Mouse (Mus musculus): ENCODE results near the gene Tefm.
"Not testable (repeated sequence)": the region's sequence is repeated elsewhere in the genome, so short reads cannot be mapped to it uniquely, and the experiment has no call there.

Tefm gene

DNA sequence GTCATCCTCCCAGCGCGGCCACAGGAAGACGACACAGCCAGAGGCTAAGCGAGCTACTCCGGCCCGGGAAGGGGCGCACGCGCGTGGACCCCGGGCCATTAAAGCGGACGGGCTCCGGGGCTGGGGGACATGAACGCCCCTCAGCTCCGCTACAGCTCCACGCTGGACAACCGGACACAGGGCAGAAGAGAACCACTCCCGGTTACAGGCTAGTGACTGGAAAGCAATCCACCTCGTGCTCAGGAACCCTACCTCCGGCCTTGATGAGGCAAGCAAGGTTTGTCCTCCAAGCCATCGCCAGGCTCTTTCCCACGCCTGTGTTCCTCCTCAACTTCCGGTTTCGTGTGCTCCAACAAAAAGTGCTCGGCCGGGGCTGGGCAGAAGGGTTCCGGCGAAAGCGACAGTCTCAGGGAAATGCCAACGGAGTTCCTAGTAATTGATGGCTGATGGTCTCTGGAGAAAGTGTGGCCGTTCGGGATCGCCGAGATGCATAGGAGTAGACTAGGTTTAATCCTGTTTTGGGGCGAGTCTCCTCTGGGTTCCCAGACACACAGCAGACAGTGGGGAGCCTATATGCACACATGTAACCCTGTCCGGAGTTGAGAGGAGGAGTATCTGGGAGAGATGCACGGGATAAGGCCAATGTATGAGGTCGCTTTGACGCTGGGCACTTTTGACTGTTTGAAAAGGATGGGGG lies at the start of gene Tefm:
Gene Tefm (minus strand): TSS at position 351 of the 697 bp plus-strand sequence.
- peak; percentile 75 for DNase-seq (ENCODE audit: low spot score)

DNA sequence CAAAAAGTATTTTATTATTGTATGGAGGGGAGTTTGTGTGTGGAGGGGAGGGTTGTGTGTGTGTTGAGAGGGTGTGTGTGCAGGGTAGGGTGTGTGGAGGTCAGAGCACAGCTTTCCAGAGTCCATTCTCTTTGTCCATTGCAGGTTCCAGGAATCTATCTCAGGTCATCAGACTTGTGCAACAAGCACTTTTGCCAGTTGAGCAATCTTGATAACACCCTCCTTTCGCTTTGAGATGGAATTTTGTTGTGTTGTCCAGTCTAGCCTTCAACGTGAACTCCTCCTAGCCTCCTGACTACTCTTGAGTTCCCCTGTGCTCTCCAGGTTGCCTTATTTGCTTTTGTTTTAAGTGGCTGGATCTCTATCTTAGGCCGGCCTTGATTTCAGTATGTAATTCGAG lies 48.3 kb upstream of the Tefm start:
- DNase-seq (ENCODE audit: low spot score): no peak

DNA sequence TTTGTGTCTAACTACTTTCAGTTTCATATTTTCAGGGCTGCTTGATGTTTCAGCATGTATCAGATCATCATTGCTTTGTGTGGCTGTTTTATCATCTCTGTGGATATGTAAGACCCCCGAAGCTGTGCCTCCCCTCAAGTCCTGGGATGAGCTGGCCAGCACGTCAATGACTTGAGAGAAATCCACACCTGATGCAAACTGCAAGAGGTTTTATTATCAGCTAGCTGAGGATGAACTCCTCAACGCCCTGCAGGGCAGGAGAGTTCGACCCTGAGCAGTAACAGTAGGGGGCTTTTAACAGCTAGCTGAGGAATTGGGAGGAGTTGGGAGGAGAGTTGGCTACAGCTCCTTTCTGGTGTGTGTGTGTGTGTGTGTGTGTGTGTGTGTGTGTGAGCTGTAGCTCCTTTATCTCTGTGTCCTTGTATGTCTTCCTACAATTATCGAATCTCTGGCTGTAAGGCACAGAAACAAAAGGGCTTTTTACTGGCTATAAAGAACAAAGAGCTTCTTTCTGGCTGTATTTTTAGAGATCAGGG lies 43.5 kb upstream of the Tefm start:
- DNase-seq (ENCODE audit: low spot score): not testable (repeated sequence)

DNA sequence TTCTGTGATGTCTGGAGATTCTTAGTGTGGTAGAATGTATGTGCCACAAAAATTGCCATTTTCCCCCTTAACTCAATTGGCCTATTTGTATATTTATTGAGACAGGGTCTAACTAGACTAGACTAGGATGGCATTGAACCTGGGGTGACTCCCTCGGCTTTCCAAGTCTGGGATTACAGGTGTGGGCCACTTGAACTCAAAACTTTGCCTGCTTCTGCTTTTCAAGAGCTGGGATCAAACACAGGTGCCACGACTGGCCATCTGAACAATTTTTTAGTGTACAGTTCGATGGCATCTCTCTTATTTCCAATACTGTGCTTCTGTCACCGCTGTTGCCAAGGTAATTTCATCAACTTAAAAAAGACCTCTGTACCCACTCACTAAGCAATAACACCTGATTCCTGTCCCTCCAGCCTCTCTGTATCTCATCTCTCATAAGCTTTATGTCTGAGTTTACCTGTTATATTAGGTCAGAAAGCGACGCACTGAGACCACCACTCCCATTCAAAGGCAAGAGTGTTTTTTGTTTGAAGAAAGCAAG lies 42.6 kb upstream of the Tefm start:
- no peak for DNase-seq (ENCODE audit: low spot score)

DNA sequence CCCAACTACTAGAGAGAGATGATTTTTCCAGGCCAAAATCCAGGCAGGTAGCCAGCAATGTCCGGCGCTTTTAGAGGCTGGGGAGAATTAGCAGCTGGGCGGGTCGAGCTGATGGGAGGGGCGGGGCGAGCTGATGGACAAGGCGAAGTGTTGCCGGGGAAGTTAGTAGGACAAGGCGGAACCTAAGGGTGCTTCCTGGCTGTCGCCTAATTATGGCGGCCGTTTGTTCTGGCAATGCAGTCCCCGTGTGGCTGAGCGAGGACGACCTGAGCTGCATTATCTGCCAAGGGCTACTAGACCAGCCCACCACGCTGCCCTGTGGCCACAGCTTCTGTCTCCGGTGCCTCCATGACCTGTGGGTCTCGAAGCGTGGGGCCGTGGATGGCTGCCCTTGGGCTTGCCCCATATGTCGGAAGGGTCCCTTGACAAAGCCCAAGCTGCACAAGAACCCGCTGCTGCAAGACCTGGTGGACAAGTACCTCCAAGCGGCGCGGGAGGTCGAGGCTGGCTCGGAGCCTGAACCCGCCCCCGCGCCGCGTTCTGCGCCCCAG lies 41.8 kb upstream of the Tefm start, which contains the start of gene Rnf135:
Gene Rnf135 (plus strand): TSS at position 147 of the 551 bp plus-strand sequence.
- DNase-seq (ENCODE audit: low spot score): peak; percentile 92

DNA sequence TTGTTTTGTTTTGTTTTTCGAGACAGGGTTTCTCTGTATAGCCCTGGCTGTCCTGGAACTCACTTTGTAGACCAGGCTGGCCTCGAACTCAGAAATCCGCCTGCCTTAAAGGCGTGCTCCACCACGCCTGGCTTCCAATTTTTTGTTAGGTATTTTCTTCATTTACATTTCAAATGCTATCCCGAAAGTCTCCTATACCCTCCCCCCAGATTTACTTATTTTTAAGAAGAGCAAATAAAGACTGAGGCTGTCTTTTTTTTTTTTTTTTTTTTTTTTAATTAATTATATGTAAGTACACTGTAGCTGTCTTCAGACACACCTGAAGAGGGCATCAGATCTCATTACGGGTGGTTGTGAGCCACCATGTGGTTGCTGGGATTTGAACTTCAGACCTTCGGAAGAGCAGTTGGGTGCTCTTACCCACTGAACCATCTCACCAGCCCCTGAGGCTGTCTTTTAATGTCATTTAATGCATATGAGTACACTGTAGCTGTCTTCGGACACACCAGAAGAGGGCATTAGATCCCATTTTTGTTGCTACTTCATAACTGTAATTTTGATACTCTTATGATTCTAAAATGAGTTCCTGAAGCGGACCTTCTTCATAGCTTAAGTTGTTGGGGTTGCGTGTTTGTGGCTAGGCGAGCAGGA lies 41.2 kb upstream of the Tefm start:
- DNase-seq (ENCODE audit: low spot score): not testable (repeated sequence)

DNA sequence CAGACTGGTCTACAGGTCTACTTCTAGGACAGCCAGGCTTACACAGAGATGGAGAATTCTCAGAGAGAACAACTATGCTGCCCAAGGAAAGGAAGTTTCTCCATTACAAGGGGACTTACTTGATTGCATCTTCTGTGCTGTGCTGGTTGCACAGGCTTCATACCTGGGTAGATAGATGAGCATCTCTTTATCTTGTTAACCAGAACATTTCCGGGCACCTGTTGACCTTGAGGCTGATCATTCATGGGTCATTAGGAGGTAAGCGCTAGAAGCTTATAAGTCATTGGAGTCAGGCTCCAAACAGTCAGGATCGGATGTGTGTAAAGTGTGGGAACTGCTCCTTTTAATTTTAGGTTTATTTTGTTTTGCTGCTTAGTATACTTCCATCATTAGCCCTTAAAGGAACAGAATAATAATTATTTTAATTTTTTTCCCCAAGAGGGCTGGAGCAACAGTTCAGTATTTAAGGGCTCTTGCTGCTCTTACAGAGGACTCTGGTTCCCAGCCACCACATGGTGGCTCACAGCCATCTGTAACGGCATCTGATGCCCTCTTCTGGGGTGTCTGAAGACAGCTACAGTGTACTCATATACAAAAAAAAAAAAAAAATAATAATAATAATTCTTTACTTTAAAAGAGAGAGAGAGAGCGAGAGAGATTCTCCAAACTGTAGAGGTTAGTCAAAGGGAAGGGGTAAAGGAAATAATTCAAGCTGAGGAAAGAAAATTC lies 39.2 kb upstream of the Tefm start:
- no peak for DNase-seq (ENCODE audit: low spot score)

DNA sequence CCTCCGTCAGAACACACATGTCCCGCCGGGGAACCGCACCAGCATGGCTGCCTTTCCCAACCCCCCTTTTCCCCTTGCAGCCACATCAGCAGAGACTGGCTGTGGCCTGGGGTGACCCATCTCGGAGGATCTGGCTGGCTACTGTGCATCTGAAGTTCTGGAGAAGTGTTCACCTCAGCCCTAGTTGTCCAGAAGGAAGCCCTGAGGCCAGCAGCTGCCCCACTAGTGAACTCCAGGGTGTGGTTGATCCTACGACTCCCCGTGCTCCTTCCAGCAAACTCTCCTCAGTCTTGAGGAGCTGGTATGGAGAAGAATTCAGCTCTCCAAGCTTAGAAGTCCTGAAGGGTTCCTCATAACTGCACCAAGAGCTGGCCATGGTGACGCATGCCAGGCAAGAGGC lies 36.3 kb upstream of the Tefm start:
- DNase-seq (ENCODE audit: low spot score): no peak

DNA sequence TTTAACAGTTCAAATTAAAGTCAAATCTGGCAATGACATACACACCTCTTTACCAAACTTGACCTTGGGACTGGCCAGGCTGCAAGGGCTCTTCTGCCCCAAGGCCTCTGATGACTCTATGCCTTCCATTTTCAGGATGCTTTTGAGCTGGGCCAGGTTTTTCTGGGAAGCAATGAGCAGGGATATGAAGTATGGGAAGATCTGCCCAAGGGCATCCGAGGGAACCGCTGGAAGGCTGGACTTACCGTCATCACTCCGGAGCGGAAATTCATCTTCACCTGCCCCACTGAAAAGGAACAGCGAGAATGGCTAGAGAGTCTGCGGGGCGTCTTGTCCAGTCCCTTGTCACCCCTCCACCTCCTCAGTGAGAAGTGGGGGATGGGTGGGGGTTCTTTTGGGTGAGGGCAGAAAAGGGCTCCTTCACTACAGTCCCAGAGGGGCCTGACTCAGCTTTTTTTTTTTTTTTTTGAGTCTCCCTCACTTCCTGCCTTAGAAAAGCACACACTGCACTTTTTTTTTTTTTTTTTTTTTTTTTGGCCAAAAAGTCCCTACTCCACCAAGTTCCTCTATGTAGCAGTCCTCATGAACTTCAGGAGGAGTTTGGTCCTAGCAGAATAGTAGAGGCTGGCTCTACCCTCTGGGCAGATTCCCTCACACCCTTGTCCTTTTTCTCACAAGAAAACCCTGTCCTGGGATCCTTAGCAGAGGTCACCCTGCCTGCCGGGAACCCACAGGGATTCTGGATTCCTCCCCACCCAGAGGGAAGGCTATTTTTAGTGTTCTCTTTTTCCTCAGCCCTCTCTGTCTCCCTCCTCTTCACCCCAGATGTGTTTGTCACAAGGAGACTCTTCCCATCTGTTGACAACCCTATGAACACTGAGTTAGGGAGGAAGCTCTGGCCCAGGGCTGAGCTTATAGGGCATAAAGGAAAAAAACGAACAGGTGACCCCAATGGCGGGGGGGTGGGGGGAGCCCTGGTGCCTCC lies 35.2 kb upstream of the Tefm start:
- no peak for DNase-seq (ENCODE audit: low spot score)

DNA sequence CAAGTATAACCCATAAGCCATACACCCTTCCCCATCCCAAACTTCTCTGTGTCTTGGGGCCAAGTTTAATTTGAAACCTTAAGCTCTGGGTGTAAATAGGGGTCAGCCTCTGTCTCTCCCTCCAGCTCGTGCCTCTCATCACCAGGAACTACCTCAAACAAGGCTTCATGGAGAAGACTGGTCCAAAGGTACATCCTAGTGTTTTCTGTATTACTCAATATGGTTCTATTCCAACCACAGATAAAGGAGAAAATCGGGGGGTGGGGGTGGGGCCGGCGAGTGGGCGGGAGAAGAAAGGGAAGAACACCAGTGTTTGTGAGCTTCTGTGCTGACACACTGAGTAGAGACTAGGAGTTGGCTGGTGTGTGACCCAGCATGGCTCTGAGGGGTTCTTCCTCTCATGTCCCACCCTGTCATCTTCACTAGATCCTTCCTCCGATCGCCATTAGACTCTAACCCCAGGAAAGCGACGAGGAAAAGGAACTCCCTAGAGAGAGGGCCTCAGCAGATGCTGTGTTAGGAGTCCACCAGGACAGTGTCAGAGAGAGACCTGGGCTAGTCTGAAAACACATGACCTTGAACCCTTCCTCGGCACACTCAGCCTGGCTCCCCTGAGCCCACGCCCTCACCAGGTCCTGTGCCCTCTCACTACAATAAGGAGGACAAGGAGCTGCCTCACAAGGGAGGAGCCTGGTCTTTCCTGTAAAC lies 32.1 kb upstream of the Tefm start:
- no peak for DNase-seq (ENCODE audit: low spot score)

DNA sequence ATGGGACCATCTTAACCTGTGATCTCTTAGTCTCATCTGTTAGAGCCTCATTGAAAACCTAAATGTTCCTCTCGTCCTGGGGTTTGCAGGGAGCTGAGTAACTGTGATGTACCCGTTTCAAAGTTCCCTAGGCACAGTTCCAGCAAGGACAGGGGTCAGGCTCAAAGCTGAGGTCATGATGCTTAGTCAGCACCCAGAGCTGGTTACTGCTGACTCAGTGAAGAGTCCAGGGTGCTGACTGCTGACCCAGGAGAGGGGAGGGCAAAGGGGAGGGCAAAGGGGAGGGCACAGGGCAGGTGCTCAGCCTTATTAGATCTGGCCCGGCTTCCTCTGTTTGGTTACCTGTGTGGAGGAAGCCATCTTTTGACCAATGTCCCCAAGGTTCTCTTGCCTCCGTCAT lies 29.9 kb upstream of the Tefm start:
- no peak for DNase-seq (ENCODE audit: low spot score)

DNA sequence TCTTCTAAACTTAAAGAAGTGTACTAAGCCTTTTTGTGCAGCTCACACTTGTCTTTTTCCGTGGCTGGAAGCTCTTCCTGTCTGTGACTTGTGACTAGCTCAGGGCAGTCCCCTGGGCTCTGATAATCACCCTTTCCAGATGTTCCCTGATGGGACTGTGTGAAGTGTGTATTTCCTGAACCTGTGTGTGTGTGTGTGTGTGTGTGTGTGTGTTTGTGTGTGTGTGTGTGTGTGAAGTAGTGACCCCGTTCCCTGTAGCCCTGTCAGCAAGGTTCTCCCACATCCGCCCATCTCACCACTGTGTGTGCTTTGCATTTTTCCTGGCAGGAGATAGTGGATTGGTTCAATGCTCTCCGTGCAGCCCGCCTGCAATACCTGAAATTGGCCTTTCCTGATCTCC lies 28.4 kb upstream of the Tefm start:
- DNase-seq (ENCODE audit: low spot score): no peak

DNA sequence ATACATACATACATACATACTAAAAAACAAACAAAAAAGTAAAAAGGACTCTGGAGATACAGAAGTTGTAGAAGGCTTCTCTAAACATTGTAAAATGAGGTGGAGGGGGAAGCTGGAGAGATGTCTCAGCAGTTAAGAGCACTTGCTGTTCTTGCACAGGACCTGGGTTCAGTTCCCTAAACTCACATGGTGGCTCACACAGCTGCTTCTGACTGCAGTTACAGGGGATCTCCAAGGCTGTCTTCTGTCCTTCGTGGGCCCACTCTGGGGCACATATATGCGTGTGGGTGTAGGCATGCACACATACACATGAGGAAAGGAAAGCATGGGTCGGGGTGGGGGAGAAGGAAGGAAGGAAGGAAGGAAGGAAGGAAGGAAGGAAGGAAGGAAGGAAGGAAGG lies 27.7 kb upstream of the Tefm start:
- no peak for DNase-seq (ENCODE audit: low spot score)

DNA sequence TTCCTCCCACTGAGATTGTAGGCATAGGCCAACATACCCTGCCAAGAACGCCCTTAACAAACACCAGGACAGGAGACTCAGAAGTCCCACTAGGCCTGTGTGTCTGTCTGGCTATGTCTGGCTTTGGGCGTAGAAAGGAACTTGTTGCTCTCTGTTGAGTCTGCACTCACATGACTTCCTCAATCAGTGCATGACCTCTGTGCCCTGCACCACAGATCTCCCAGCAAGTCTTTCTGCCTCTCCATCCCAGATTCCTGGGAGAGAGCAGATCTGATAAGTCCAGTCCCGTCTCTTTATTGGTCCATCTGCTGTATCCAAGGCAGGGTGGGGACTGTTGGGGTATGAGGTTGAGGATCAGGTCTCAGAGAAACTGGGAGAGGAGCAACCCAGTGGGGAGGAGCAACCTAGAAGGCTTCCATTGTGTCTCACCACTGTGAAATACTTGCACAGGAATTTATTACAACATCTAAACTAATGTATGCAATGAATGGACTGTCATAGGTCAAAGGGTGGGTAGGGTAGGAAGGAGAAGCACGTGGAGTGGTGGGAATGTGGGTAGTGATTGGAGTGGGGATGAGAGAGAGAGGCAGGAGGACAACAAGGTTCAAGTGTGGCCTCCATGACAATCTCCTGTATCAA lies 26.8 kb upstream of the Tefm start:
- no peak for DNase-seq (ENCODE audit: low spot score)

DNA sequence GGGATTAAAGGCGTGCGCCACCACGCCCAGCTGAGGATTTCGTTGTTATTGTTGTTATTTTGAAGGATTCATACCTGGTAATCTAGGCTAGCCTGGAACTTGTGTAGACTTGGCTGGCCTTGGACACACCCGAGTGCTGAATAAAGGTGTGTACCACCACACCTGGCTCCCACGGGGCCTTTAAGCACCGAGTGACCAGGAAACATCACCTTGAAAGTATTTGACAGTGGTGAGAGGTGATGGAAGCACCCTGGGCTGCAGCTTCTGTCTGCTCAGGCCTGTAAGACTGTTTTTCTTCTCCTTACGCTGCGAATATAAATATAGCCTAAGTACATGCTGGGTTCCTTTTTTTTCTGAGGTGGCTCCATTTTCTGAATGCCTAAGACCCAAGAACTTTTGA lies 26.1 kb upstream of the Tefm start:
- no peak for DNase-seq (ENCODE audit: low spot score)

DNA sequence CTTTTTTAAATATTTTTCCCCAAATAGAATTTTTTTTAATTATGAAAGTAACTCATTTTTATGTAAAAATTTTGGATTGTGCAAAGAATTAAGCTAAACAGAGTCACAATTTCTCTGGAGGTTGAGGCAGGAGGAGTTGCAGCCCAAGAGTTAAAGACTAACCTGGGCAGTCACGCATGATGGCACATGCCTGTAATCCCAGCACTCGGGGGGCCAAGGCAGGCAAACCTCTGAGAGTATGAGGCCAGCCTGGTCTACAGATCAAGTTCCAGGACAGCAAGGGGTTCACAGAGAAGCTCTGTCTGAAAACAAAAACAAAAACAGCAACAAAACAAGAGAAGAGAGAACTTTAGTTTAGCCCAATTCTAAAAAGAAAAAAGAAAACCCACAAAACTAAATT lies 22.2 kb upstream of the Tefm start:
- DNase-seq (ENCODE audit: low spot score): no peak

DNA sequence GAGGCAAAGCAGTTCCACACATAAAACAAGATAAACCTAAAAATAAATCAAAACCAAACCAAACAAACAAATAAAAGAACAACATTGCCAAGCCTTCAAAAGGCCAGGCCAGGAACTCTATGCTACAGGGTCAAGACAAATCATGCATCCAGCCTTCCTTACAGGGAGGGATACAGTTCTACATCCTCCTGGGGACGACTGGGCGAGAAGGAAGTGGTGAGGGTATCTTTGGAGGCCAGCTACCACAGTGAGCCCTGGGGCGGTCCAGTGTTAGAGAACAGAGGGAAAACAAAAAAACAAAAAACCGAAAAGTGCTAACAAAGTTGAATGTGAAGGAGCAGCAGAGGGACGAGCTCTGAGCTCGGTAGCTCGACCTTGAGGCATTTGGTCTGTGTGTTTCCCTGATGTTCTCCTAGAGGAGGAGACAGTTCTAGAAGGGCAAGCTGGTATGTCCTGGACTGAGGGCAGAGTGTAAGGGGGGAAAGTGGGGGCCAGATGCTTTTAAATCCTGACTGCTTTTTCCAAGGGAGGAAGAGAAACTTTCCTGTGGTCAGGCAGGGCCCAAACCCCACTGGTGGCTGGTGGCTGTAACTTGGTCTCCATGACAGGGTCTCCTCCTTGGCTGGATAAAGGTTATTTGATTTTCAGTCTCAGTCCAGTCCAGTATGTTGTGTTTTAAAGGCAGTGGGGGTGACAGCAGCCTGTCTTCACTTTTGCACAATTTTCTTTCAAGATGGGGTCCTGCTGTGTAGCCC lies 21.6 kb upstream of the Tefm start:
- DNase-seq (ENCODE audit: low spot score): no peak

DNA sequence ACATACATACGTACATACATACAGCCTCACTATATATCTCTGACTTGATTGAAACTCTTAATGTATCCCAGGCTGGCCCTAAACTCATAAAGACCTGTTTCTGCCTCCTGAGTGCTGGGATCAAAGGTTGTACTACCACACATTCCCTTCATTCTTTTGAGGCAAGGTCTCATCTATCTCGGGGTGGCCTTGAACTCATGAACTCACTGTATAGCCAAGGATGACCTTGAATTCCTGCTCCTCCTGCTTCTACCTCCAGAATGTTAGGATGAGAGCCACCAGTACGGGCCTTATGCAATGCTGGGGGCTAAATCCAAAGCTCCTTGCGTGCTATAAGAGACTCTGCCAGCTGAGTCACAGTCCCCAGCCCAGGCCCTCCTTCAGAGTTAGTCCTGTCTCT lies 19.1 kb upstream of the Tefm start:
- no peak for DNase-seq (ENCODE audit: low spot score)

DNA sequence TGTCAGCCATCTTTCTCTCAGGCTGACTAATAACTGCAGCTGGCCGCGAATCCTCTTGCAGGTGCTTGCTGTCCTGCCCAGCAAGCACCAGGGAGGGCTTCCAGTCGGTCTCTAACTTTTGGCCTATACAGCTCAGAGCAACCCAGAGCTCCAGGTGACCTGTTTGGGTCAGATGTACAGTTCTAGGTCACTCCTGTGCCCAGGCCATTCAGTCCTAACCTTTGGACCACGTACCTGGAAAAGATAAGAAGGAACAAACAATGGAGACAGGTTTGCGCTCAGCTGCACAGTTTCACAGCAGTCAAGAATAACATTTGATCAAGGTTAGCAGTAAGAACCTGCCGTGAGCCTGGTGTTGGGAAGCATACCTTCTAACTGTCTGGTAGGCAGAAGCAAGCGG lies 17.0 kb upstream of the Tefm start:
- DNase-seq (ENCODE audit: low spot score): no peak
